Mouse (Mus musculus) monocyte, adult 2 months (primary cell): ENCODE results near the gene Noa1.
A peak's percentile ranks its signal among the peaks of the same experiment; 100 is the strongest.

Experiments
- DNase-seq, 2 experiments: peaks; one replicate each; pipeline ENCODE4 v3.0.0; 2022; ENCODE audit warnings: low spot score in 2 of 2, low read depth in 1 of 2

The Noa1 gene

DNA sequence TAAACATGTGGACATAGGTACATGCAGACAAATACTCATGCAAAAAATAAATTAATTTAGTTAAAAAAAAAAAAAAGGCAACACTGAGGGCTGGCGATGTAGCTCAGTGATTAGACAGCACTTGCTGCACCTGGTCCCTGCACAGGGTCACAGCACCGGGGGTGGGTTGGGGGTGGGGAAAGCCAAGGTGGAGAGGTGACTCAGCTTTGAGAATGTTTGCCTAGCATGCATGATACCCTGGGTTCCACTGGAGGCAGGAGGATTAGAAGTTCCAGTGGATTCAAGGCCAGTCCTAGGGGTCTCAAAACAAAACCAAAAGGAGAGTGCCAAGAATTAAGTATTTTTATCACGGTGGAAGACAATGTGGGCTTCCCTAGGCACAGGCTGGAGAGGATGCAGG, 52.3 kb downstream of the Noa1 start:
- DNase-seq: no peak

- DNase-seq: no peak
These were observed 55.5 kb downstream of the Noa1 start for GRCm38 (mm10) chr5:77254402-77254801.

DNA sequence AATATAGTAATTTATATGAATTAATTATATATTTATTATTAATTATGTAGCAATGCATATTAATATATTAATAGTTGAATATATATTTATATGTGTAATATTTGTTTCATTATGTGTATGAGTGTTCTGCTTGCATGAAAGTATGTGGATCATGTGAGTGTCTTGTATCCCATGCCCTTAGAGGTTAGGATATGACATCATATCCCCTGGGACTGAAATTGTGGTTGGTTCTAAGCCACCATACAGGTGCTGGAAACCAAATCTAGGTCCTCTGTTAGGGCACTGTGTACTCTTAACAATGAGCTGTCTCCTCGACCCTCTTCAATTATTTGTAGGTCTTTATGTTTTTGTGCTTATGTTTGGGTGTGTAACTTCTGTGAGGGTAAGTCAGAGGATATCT, 56.7 kb downstream of the Noa1 start:
- no peak for DNase-seq

GRCm38 (mm10) chr5:77252115-77252827, 57.6 kb downstream of the Noa1 start:
- DNase-seq: no peak

DNA sequence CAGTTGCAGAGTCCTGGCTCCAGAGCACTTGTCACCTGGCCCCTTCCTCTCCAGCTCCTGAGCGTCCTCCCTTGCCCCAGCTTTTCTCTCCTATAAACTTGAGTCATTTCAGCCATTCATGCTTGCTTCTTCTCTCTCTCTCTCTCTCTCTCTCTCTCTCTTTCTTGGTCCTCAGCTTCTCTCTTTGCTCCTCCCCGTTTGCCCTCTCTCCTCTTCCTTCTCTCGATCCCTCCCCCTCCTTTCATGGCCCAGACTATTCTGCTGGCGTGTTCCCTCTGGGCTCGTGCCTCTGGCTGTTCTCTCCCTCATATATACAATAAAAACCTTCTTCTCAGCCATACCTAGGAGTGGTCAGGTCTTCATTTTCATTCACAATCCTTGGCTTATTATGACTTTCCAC, 58.2 kb downstream of the Noa1 start:
- DNase-seq: no peak

GRCm38 (mm10) chr5:77250083-77250482, 59.8 kb downstream of the Noa1 start:
- no peak for DNase-seq

- peak in 1 of 2 experiments; percentile 47 for DNase-seq
These were observed 63.9 kb downstream of the Noa1 start for GRCm38 (mm10) chr5:77245787-77246671.

- no peak for DNase-seq
These were observed 64.5 kb downstream of the Noa1 start for GRCm38 (mm10) chr5:77245463-77245786.

DNA sequence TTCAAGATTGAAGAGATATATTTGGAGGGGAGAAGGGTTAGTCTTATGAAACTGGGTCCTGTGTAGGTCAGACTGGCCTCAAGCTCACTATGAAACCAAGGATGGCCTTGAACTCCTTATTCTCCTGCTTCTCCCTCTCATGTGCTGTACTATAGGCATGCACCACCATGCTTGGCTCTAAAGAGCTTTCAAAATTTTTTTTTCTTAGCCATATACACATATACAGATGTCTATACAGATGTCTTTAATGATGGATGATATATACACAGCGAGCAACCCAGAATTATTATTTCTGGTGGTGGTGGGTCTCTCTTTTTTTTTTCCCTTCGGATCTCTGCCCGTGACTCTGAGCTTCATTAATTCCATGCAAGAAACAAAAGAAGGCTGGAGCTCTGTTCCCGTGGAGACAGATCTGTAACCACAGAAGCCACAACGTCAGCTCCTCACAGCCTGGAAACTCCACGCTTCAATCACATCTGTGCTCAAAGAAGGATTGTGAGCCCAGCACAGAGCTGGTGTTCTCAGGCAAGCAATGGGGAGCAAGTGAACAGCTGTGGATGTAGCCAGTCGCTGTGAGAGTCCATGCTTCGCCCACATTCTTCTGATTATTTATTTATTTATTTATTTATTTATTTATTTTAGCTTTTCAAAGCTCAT, 65.4 kb downstream of the Noa1 start:
- DNase-seq: no peak
